Mouse (Mus musculus) intestine, postnatal 0 days (tissue): ENCODE data around the gene Wwox. TPM values are rescaled to one million over a fixed set of nuclear protein-coding genes. Genes with fewer than 3 reads are reported as not detected.

Experiments
- ATAC-seq: fragments of 200-750 bp; cut with Nextera tagmentation; 2 replicates; pipeline ENCODE4 v1.8.0; 2017; ENCODE audit warnings: mild to moderate bottlenecking, moderate TSS enrichment, moderate library complexity
- H3K27ac ChIP-seq: fragments of 300-500 bp; sonication (generic); 2 replicates; pipeline ENCODE4 v1.5.1; 2014; ENCODE audit warnings: mild to moderate bottlenecking, low read depth, low read length, moderate library complexity
- H3K27me3 ChIP-seq: fragments of 300-500 bp; sonication (generic); replicated peaks from 2 replicates; pipeline ENCODE4 v1.6.1; 2014; ENCODE audit warnings: low read length, mixed read lengths; ENCODE audit not compliant: control insufficient read depth, insufficient read depth
- H3K36me3 ChIP-seq: fragments of 300-500 bp; sonication (generic); 2 replicates; pipeline ENCODE4 v1.6.1; 2014; ENCODE audit warnings: mild to moderate bottlenecking, moderate library complexity; ENCODE audit not compliant: control insufficient read depth, insufficient read depth
- H3K4me1 ChIP-seq: fragments of 300-500 bp; sonication (generic); replicated peaks from 2 replicates; pipeline ENCODE4 v1.6.1; 2014; ENCODE audit warnings: antibody characterized with exemption, low read length, mixed read lengths; ENCODE audit not compliant: control insufficient read depth, insufficient read depth
- H3K4me2 ChIP-seq: fragments of 300-500 bp; sonication (generic); replicated peaks from 2 replicates; pipeline ENCODE4 v1.6.1; 2014; ENCODE audit warnings: low read depth, mild to moderate bottlenecking, moderate library complexity
- H3K4me3 ChIP-seq: fragments of 300-500 bp; sonication (generic); 2 replicates; pipeline ENCODE4 v1.5.1; 2014; ENCODE audit warnings: low read depth, low read length
- H3K9ac ChIP-seq: fragments of 300-500 bp; sonication (generic); 2 replicates; pipeline ENCODE4 v1.6.1; 2014; ENCODE audit warnings: mild to moderate bottlenecking, low read depth, low read length
- H3K9me3 ChIP-seq: fragments of 300-500 bp; sonication (generic); 2 replicates; pipeline ENCODE4 v1.6.1; 2016; ENCODE audit warnings: mixed run types; ENCODE audit not compliant: control insufficient read depth
- CTCF ChIP-seq: sonication (generic); IDR thresholded peaks from 2 replicates; pipeline ENCODE4 v1.5.1; 2016; ENCODE audit warnings: low read depth, mild to moderate bottlenecking, control low read depth, antibody characterized with exemption, moderate library complexity
- WGBS: fragments of 180-500 bp; shearing (Covaris S2); extraction: QIAGEN DNeasy Blood & Tissue Kit; methylation state at CpG from one replicate; pipeline ENCODE4 v1.1.7; 2014; 5-methylcytosine and 5-hydroxymethylcytosine counted together
- polyA plus RNA-seq: library from polyadenylated mRNA; unstranded; fragments of >200 nt; fragmentation: Nextera tagmentation; extraction: Ambion mirVana; gene quantifications from 2 replicates; pipeline ENCODE4 v1.2.1, GENCODE M21; 2015

The Wwox gene
- polyA plus RNA-seq, 1 experiment from 2014 or later: 7.1 TPM

- 75% methylated on average over 7 of the region's 7 CpGs for WGBS
- no peak for ATAC-seq
Measured at GRCm38 (mm10) chr8:114446884-114447283, 7.4 kb downstream of the Wwox start.

DNA sequence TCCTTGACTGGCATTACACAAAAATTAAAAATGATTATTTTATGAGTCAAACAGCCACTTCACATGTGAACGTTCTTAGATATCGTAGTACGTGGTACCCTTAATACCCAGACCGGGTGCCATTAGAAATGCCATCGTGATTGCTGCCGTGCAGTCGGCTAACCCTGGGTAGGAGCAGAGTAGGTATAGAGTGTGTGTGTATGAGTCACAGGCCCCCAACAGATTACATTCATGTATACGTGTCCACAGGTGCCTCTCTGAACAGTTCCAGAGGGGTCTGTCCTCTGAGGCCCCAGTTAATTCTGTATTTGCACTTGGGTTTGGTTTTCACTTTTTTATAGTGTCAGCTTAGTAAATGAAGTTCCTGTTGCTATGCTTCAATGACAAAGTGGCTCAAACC lies 12.8 kb downstream of the Wwox start:
- H3K9me3 ChIP-seq: no peaks in the 10 kb centered on the region
- H3K4me1 ChIP-seq: no peaks in the 10 kb centered on the region
- H3K36me3 ChIP-seq: peaks cover 22% of the 10 kb centered on the region; the same call in 1 of the 2 replicates
- no peak overlapping the region for H3K27ac ChIP-seq
- no peak overlapping the region for H3K4me3 ChIP-seq
- ATAC-seq: no peak
- H3K4me2 ChIP-seq: no peak overlapping the region
- 87% methylated on average over 8 of the region's 8 CpGs for WGBS
- H3K9ac ChIP-seq: no peak overlapping the region
- no peak for TF ChIP-seq CTCF
- H3K27me3 ChIP-seq: no peaks in the 10 kb centered on the region

More at GRCm38 (mm10) chr8:114446884-114447283, 7.4 kb downstream of the Wwox start:
- Histone ChIP-seq H3K4me2 (no peak overlapping the region), H3K27me3 (no peaks in the 10 kb centered on the region), H3K4me1 (no peaks in the 10 kb centered on the region), H3K4me3 (no peak overlapping the region), H3K9ac (no peak overlapping the region), H3K36me3 (peaks cover 28% of the 10 kb centered on the region; the same call in 1 of the 2 replicates), H3K27ac (no peak overlapping the region), H3K9me3 (no peaks in the 10 kb centered on the region)
- TF ChIP-seq CTCF: no peak

DNA sequence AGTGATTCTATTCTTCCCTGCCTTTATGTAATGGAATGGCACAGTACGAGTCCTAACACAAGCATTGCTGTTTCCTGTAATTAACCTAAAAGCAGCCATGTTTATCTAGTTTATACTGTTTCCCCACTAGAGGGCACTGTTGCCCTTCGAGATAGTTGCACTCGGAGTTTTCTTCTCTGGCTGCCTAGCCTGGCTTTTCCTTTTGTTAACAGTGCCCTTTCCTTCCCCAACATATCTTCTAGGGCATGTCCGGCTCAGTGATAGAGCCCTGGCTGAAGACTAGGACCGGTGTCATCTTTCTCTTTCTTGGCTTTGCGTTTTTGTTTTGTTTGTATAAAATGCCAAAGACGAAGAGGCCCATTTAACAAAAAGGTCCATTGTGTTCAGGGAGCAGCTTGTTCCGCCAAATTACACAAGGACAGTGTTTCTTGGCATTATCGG lies 13.3 kb downstream of the Wwox start:
- Histone ChIP-seq H3K4me3 (no peak overlapping the region), H3K9ac (no peak overlapping the region), H3K36me3 (peaks cover 20% of the 10 kb centered on the region; the same call in 1 of the 2 replicates), H3K9me3 (no peaks in the 10 kb centered on the region), H3K4me2 (no peak overlapping the region), H3K27ac (no peak overlapping the region), H3K27me3 (no peaks in the 10 kb centered on the region), H3K4me1 (no peaks in the 10 kb centered on the region)
- peak; percentile 93 for TF ChIP-seq CTCF
- ATAC-seq: 0 out of 2 replicates have a peak, but pooled peaks have one; percentile 16
- 17% methylated on average over 9 of the region's 9 CpGs for WGBS

GRCm38 (mm10) chr8:114455302-114455701 lies 15.8 kb downstream of the Wwox start:
- Histone ChIP-seq H3K27ac (no peak overlapping the region), H3K4me1 (no peaks in the 10 kb centered on the region), H3K9me3 (no peaks in the 10 kb centered on the region), H3K27me3 (no peaks in the 10 kb centered on the region), H3K36me3 (peaks cover 7% of the 10 kb centered on the region; the same call in 1 of the 2 replicates), H3K4me2 (no peak overlapping the region), H3K9ac (no peak overlapping the region), H3K4me3 (no peak overlapping the region)
- no peak for TF ChIP-seq CTCF
- 95% methylated on average over 8 of the region's 8 CpGs for WGBS
- no peak for ATAC-seq

DNA sequence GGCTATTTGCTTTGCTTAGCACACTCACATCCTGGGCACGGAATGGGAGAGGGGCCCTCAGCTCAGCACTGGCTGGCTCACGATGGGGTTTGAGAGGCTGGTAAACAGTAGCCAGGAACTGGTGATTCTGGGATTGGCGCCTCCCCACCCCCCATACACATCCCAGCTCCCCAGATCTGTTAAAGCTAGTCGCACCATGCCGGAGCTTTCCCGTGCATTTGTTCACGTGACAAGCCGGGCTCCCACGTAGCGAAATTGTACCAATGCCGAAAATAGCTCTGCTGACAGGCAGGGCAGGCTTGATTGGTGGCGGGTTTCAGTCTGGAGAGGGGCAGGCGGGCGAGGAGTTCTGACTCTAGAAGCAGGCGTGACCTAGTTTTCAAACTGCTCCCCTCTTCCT lies 16.5 kb downstream of the Wwox start:
- no peak overlapping the region for H3K27ac ChIP-seq
- H3K4me2 ChIP-seq: peak overlapping the region; percentile 27
- no peak overlapping the region for H3K4me3 ChIP-seq
- no peaks in the 10 kb centered on the region for H3K4me1 ChIP-seq
- no peak for TF ChIP-seq CTCF
- no peak overlapping the region for H3K9ac ChIP-seq
- no peaks in the 10 kb centered on the region for H3K9me3 ChIP-seq
- 63% methylated on average over 15 of the region's 15 CpGs for WGBS
- no peak for ATAC-seq
- H3K36me3 ChIP-seq: peaks cover under 1% of the 10 kb centered on the region; the same call in 1 of the 2 replicates
- no peaks in the 10 kb centered on the region for H3K27me3 ChIP-seq

DNA sequence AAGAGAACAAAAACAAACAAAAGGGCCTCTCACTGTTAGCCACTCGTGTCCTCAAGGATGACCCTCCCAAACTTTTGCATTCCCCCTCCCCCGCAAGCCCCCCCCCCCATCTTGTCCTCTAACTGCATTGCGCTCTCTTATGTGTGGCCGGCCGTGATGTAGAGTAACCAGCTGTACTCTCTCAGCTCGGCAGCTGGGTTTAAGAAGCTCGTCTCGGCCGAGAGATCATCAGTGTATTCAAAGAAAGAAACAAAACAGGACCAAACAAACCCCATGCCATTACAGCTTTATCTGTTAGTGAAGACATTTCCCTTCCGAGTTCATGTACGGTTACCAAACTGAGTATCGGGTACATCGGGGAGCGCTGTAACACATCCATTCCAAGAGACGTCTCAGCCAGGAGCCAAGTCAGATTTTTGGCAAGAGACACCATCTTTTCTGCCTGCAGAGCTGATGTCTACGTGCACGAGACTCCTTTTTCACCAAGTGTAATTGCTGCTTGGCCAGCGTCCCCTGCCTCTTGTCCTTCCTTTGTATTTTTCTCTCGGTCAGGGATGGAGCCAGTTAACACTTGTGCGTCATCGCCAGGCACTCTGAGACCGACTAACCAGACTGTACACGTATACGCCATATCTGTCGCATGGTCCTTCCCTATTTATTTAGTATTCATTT lies 18.8 kb downstream of the Wwox start:
- H3K9ac ChIP-seq: no peak overlapping the region
- H3K4me1 ChIP-seq: no peaks in the 10 kb centered on the region
- H3K27ac ChIP-seq: no peak overlapping the region
- no peak for ATAC-seq
- TF ChIP-seq CTCF: no peak
- 59% methylated on average over 25 of the region's 25 CpGs for WGBS
- no peak overlapping the region for H3K4me3 ChIP-seq
- no peaks in the 10 kb centered on the region for H3K36me3 ChIP-seq
- no peak overlapping the region; the same call in 1 of the 2 replicates for H3K4me2 ChIP-seq
- no peaks in the 10 kb centered on the region for H3K9me3 ChIP-seq
- H3K27me3 ChIP-seq: no peaks in the 10 kb centered on the region
